Mouse (Mus musculus) ES-Bruce4 (cell line): ENCODE measurements around the gene Zic2. TPM values are rescaled to one million over a fixed set of nuclear protein-coding genes. Genes with fewer than 3 reads are reported as not detected.

Experiments used
- H3K27ac ChIP-seq: 2 replicates; pipeline ENCODE4 v1.5.1; 2012; ENCODE audit warnings: low read length, inconsistent platforms; ENCODE audit not compliant: insufficient read depth
- H3K27me3 ChIP-seq: 2 replicates; pipeline ENCODE4 v1.6.1; 2012; ENCODE audit warnings: mild to moderate bottlenecking, low read length, inconsistent platforms; ENCODE audit not compliant: control insufficient read depth, poor library complexity, insufficient read depth, severe bottlenecking
- H3K36me3 ChIP-seq: 2 replicates; pipeline ENCODE4 v1.6.1; 2012; ENCODE audit warnings: inconsistent platforms, mild to moderate bottlenecking, low read length, moderate library complexity; ENCODE audit not compliant: control insufficient read depth, poor library complexity, insufficient read depth, severe bottlenecking
- H3K4me1 ChIP-seq: one replicate; pipeline ENCODE4 v1.8.1; 2011; ENCODE audit warnings: low read length; ENCODE audit not compliant: control insufficient read depth, insufficient read depth
- H3K4me3 ChIP-seq: 2 replicates; pipeline ENCODE4 v1.5.1; 2011; ENCODE audit warnings: low read depth, mild to moderate bottlenecking, low read length
- H3K9ac ChIP-seq: 2 replicates; pipeline ENCODE4 v1.6.1; 2012; ENCODE audit warnings: low read depth, mild to moderate bottlenecking, inconsistent platforms; ENCODE audit not compliant: poor library complexity, severe bottlenecking
- H3K9me3 ChIP-seq: replicated peaks from 2 replicates; pipeline ENCODE4 v1.6.1; 2012; ENCODE audit warnings: mild to moderate bottlenecking, low read length, inconsistent platforms; ENCODE audit not compliant: control insufficient read depth, poor library complexity, insufficient read depth, severe bottlenecking
- EP300 ChIP-seq: IDR thresholded peaks from 2 replicates; pipeline ENCODE4 v1.6.1; 2011; ENCODE audit warnings: low read depth, low read length; ENCODE audit not compliant: insufficient read depth
- POLR2A ChIP-seq: IDR thresholded peaks from one replicate; pipeline ENCODE4 v1.8.1; 2011; ENCODE audit warnings: low read length; ENCODE audit not compliant: insufficient read depth
- polyA plus RNA-seq: library from polyadenylated mRNA; stranded (reverse); fragments of >200 nt; gene quantifications from 2 replicates; pipeline ENCODE4 v1.2.4, GENCODE M21; 2011; ENCODE audit warnings: low read depth; ENCODE audit not compliant: missing spikeins, insufficient read depth, insufficient read length

The Zic2 gene
- polyA plus RNA-seq, 1 experiment: 25.2 TPM

- Histone ChIP-seq H3K9ac (no peak overlapping the region), H3K4me3 (no peak overlapping the region), H3K27me3 (no peaks in the 10 kb centered on the region), H3K4me1 (no peaks in the 10 kb centered on the region), H3K9me3 (peaks cover 13% of the 10 kb centered on the region), H3K27ac (no peak overlapping the region), H3K36me3 (no peaks in the 10 kb centered on the region)
- TF ChIP-seq EP300 (no peak), POLR2A (no peak)
Measured at GRCm38 (mm10) chr14:122528475-122528874, 53.2 kb downstream of the Zic2 start.

Other genes starting within 250 kb of the Zic2 start
- gene Gm5089, start 24.3 kb upstream of the Zic2 start, polyA plus RNA-seq: 0.33 and 0.40 TPM in 2 replicates
- 24.8 and 26.6 TPM in 2 replicates for gene Zic5, start 9.8 kb upstream of the Zic2 start, polyA plus RNA-seq
- gene Gm10837, start 15.2 kb downstream of the Zic2 start, polyA plus RNA-seq: not detected in 2 replicates
- gene Pcca, start 58.9 kb downstream of the Zic2 start, polyA plus RNA-seq: 25.1 and 32.7 TPM in 2 replicates